Mouse (Mus musculus): ENCODE data around the gene Nrsn2.
A peak's percentile ranks its signal among the peaks of the same experiment; 100 is the strongest.

Nrsn2 gene

DNA sequence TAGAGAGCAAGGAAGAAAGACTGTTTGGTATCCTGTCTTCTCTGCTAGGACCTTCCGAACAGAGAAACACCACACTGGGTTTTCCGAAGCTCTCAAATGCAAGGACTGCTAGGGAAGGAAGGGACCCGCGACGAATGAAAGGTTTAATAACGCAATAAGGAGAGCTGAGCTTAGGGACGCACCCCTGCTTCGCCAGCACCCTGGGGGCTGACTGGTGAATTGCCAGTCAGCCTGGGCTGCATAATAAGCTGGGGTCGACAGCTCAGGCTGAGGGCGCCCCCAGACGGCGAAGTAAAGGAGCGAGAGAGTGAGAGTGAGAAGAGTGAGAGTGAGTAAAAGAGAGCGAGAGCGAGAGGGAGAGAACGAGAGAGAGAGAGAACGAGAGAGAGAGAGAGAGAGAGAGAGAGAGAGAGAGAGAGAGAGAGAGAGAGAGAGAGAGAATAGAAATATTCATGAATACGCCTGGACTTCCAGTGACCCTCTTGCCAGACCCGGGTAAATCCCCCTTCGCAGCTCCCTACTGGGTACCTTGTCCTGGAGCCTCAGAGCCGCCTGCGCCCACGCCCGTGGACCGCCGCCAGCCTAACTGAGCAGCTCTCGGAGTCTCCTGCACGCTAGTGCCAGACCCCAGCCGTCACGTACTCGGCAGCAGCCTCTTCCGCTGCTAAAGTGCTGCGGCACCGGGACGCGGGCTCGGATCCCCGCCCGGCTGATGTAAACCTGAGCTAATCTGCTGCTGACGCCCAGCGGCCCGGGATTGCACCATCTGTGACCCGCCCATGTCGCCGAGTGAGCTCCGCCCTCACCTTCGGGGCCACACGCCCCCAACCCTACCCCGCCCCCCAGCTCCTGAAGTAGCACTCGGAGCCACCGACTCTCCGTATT lies 32.9 kb downstream of the Nrsn2 start, which contains the start of gene Trib3:
Gene Trib3 (minus strand): TSS at position 704 of the 885 bp plus-strand sequence.
- peak; percentile 46 for DNase-seq (ENCODE audit: low read depth, low spot score)

- no peak for DNase-seq (ENCODE audit: low read depth, low spot score)
These were observed 36.7 kb downstream of the Nrsn2 start for GRCm38 (mm10) chr2:152339631-152340179.

- DNase-seq (ENCODE audit: low read depth, low spot score), result no peak
These were observed 38.1 kb downstream of the Nrsn2 start for GRCm38 (mm10) chr2:152338319-152338718.

DNA sequence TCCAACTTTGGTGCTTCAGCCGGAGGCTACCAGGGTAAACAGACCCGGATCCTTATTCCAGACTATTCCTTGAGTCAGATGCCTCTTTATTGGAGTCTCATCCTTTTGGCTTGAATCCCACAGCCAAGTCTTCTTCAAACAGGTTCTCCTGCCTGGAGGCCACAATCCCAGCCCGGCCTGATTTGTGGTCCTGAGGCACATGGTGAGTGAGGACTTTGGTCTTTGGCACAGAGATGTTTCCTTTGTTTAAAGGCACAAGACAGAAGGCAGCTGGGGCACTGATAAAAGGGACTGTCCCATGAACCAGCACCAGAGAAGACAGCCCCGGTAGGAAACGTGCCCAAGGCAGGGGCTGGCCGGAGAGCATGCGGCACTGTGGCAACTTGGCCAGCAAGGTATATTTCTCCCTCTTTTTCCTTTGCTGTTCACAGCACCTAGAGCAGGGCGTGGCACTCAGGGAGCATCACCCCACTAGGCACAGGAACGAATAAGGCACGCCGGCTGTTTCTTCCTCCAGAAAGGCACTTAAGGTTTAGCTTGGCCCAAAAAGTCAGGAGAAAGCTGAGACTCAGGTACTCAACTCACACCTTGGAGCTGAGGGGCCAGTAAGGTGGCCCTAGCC lies 38.7 kb downstream of the Nrsn2 start:
- no peak for DNase-seq (ENCODE audit: low read depth, low spot score)

DNA sequence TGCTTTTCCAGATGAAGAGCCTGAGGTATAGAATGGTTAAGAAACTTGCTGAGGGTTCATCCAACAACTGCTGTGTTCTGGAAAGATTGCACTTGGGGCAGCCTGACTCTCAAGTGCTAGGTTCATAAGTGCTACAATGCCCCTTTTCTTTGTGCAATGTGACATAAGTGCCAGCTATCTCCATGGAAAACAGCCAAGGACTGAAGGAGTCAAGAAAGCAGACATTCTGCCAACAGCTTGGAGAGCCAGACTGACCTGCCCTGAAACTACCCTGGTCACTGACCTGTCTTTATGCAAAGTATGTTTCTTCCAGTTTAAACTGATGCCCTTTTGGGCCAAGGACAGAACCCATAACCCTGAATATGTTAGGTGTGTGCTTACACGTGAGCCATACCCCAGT lies 39.6 kb downstream of the Nrsn2 start:
- no peak for DNase-seq (ENCODE audit: low read depth, low spot score)

- DNase-seq (ENCODE audit: low read depth, low spot score), result no peak
These were observed 41.1 kb downstream of the Nrsn2 start for GRCm38 (mm10) chr2:152335289-152335820.

DNA sequence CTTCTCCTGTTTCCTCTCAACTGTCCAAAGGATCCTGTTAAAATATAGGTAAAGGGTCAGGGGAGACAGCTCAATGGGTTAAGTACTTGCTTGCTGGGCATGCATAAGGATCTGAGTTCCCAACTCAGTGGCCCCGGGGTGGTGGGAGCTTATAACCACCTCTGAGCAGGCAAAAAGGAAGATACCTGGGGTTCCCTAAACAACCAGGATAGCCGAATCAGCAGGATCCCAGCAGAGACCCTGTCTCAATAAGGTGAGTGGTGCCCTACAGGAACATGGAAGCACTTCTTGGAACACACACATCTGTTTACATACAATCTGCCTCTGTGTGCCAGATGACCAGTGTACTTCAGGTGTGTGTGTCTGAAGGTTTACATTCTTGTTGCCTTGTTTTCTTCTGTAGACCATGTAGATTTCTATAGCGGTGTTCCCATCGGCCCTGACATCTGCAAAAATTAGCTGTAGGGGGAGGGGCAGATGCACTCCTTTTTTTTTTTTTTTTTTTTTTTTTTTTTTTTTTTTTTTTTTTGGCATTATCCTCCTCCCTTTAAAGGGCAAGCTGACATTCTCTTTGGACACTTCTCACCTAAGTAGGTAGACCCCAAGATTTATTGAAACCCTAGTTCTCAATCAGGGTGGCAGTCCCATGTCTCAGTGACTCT lies 43.0 kb downstream of the Nrsn2 start:
- DNase-seq (ENCODE audit: low read depth, low spot score), result no peak

- DNase-seq (ENCODE audit: low read depth, low spot score), result peak; percentile 92
These were observed 44.2 kb downstream of the Nrsn2 start, which contains the start of gene Rbck1 for GRCm38 (mm10) chr2:152332101-152332825. Gene Rbck1 (minus strand): TSS chr2:152332653.

DNA sequence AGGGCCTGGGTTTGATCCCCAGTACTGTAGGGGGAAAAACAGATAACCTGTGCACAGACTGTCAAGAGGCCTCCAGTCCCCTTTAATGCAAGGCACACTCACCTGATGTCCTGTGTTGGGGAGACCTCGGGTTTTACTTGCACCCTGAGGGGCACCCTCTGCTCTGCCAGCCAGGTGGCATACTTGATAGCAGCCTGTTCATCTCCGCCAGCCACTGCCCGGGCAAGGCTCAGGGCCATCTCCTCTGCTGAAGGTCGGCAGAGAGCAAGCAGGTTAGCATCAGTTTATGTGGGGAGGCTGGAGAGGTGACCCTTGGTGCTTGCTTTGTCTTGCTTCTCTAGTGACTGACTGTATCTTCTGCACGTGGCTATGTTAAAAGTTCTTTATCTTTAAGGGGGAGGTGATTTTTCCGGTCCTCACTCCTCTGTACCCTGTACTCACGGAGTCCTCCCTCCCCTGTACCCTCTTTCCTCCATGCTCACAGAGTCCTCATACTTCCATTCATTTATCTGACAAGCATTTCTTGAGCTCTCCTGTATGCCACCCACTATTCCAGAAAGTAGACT lies 45.5 kb downstream of the Nrsn2 start:
- no peak for DNase-seq (ENCODE audit: low read depth, low spot score)

DNA sequence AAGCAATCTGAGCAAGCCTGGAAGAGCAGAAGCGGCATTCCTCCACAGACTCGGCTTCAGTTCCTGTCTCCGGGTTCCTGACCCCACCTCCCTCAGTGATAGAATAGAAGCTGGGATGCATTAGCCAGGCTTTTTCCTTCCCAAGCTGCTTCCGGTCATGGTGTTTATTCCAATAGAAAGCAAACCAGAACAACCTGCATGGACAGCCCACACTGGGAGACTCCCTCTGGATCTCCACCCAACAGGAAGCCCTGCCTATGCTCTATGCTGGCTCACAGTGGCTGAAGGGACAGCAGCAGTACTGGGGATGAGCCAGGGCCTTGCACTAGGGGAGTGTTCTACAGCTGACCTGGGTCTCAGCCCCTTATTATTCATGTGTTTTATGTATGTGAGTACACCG lies 48.5 kb downstream of the Nrsn2 start:
- no peak for DNase-seq (ENCODE audit: low read depth, low spot score)

GRCm38 (mm10) chr2:152326654-152327053 lies 49.8 kb downstream of the Nrsn2 start:
- DNase-seq (ENCODE audit: low read depth, low spot score), result no peak

- no peak for DNase-seq (ENCODE audit: low read depth, low spot score)
These were observed 50.3 kb downstream of the Nrsn2 start for GRCm38 (mm10) chr2:152326157-152326556.

GRCm38 (mm10) chr2:152324842-152325241 lies 51.6 kb downstream of the Nrsn2 start:
- DNase-seq (ENCODE audit: low read depth, low spot score), result no peak

- DNase-seq (ENCODE audit: low read depth, low spot score), result no peak
These were observed 52.5 kb downstream of the Nrsn2 start for GRCm38 (mm10) chr2:152323971-152324370.

DNA sequence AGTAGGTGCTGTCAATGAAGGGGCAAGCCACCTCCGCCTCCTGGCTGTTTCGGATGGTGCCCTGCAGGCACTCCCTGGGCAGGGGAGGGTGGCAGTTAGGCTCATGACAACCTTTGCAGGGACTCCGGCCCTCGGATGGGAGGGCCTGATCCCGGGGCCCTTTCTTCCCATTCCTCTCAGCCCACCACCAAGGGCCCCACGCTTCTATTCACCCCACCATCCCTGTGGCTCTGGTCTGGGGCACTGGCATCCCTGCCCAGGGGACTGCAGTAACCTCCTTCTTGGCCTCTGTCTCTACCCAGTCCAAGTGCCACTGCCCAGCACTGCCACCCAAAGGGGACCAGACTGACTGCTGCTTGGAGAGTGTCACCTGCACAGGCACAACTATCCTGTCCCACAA lies 54.2 kb downstream of the Nrsn2 start:
- no peak for DNase-seq (ENCODE audit: low read depth, low spot score)

DNA sequence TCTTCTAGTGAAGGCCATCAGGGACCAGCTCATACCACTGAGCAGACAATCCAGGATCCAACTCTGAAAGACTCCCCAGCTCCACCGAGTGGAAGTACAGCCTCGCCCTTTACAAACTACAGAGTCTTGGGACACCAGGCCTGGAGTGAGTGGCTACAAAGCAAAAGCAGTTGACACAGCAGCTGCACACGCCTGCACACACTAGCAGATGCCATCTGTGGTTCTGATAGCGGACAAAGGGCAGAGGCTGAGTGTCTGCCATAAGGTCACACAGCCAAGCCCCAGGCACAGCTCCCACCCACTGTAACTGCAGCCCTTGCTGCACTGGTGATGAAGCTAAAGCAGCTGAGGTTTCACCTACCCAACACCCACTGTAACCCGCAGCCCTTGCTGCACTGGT lies 54.9 kb downstream of the Nrsn2 start:
- DNase-seq (ENCODE audit: low read depth, low spot score), result no peak

Measured in skeletal muscle tissue, adult 2 months (tissue).